Mouse (Mus musculus) layer of hippocampus, postnatal 10 days (tissue): ENCODE results near the gene Sppl2c. TPM values are rescaled to one million over a fixed set of nuclear protein-coding genes. Genes with fewer than 3 reads are reported as not detected.

ENCODE experiments used
- DNase-seq, 2 experiments: peaks; one replicate each; pipeline ENCODE4 v3.0.0; 2021; ENCODE audit warnings: low spot score in 2 of 2
- total RNA-seq, 2 experiments: library from RNA; stranded (reverse); gene quantifications; 2 replicates each; pipeline ENCODE4 v1.2.3; 2021

Sppl2c gene
- total RNA-seq, 2 experiments from 2014 or later, result not detected

DNA sequence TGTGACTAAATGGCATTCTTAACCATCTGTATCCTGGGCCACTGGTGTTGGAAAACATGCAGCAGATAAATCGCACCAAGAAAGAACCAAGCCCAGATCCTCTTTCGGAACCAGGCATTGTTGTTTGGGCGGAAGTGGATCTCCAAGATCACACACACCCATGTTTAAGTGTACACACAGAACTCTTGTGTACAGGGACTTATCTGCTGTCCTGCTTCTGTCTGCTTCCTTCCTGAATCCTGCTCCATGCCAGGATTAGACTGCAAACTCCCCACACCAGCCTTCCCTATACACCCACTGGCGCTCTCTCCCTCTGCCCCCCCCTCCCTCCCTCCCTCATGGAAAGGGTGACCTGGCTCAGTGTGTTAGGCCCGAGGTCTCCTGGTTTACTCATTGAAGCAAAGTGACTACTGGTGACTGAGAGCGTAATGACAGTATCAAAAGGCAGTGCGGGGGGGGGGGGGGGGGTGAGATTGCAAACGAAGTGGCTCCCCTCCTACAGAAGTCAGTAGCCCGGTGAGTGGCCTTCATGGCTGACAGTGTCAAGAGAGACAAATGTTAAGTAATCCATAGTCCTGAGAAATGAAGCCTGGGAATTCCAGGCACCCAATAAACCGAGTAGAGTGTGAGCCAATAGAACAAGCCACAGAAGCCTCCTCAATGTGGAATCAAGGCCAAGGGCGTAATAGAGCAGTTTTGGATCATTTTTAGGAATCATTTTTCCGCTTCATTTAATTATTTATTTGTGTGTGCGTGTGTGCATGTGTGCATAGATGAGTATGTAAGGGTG is 52.0 kb downstream of the Sppl2c start:
- no peak for DNase-seq

Other genes with a start within 250 kb of the Sppl2c start
- gene Nsf, start 232.3 kb upstream of the Sppl2c start, total RNA-seq, result 100 to 1,000 TPM; 602 to 697 TPM
- gene Arf2, start 219.6 kb upstream of the Sppl2c start, total RNA-seq, result 10 to 100 TPM; 82.4 to 91.4 TPM
- gene Crhr1, start 53.5 kb upstream of the Sppl2c start, total RNA-seq, result 10 to 100 TPM; 10.2 to 11.9 TPM
- gene Mapt, start 45.1 kb downstream of the Sppl2c start, total RNA-seq, result 100 to 1,000 TPM; 506 to 549 TPM